Mouse (Mus musculus): Measurements from ENCODE around the gene Lce1f. TPM values are rescaled to one million over a fixed set of nuclear protein-coding genes. Genes with fewer than 3 reads are reported as not detected.

Gene Lce1f
- polyA plus RNA-seq, 1 experiment from 2014 or later: 468 TPM

DNA sequence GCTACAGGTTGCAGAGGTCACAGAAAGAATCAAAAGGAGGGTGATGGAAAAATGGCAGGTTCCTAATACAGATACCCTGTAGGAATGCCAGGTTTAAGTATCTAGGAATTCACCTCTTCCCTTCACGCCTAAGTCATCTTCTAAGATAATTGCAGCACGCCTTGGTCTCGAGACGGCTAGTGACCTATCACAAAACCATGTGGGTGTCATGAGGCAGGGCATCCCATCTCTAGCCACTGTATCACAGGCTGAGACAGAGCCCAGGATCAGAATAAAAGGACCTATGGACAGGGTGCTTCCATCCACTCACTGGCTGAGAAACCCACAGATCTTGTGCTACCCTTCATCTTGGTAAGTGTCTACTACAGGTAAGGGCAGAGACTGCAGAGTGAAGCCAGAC lies 41.2 kb downstream of the Lce1f start, which contains the start of gene Lce1c:
Lce1c (plus strand) TSS at position 301 of the 400 bp plus-strand sequence.
- Histone ChIP-seq H3K4me2 (replicated peaks; ENCODE audit: low read depth) (no peak within 1 kb of the TSS), H3K27me3 (ENCODE audit: control insufficient read depth, insufficient read depth, low read length) (no peaks in the 10 kb centered on the region), H3K9me3 (ENCODE audit: control insufficient read depth, low read length) (no peaks in the 10 kb centered on the region), H3K4me1 (replicated peaks; ENCODE audit: control insufficient read depth, insufficient read depth) (no peaks in the 10 kb centered on the region), H3K9ac (ENCODE audit: low read length) (no peak within 1 kb of the TSS), H3K27ac (replicated peaks) (no peak within 1 kb of the TSS), H3K4me3 (ENCODE audit: low read depth, low read length) (no peak within 1 kb of the TSS), H3K36me3 (ENCODE audit: control insufficient read depth, insufficient read depth, low read length) (no peaks in the 10 kb centered on the region)
- ATAC-seq (ENCODE audit: low FRiP score, low TSS enrichment) (no peak), DNase-seq (ENCODE audit: low spot score) (no peak)
- WGBS: 91% methylated on average over 4 of the region's 4 CpGs
- TF ChIP-seq EP300 (optimal IDR thresholded peaks at IDR 0.05): no peak
- no peak for TF ChIP-seq CTCF (IDR thresholded peaks at IDR 0.05; ENCODE audit: low read depth)

- H3K9me3 ChIP-seq (ENCODE audit: control insufficient read depth, low read length): no peaks in the 10 kb centered on the region
- ATAC-seq (ENCODE audit: low FRiP score, low TSS enrichment): no peak
- TF ChIP-seq CTCF (IDR thresholded peaks at IDR 0.05; ENCODE audit: low read depth): no peak
- TF ChIP-seq EP300 (optimal IDR thresholded peaks at IDR 0.05): no peak
- no peak within 1 kb of the TSS for H3K4me3 ChIP-seq (ENCODE audit: low read depth, low read length)
- no peak within 1 kb of the TSS for H3K9ac ChIP-seq (ENCODE audit: low read length)
- no peak within 1 kb of the TSS for H3K27ac ChIP-seq (replicated peaks)
- no peak within 1 kb of the TSS for H3K4me2 ChIP-seq (replicated peaks; ENCODE audit: low read depth)
- no peaks in the 10 kb centered on the region for H3K36me3 ChIP-seq (ENCODE audit: control insufficient read depth, insufficient read depth, low read length)
- no peak for DNase-seq (ENCODE audit: low spot score)
- no peaks in the 10 kb centered on the region for H3K27me3 ChIP-seq (ENCODE audit: control insufficient read depth, insufficient read depth, low read length)
- no peaks in the 10 kb centered on the region for H3K4me1 ChIP-seq (replicated peaks; ENCODE audit: control insufficient read depth, insufficient read depth)
These were observed 49.9 kb downstream of the Lce1f start, which contains the start of gene Lce1a2 for GRCm38 (mm10) chr3:92670215-92670614. TSS of gene Lce1a2 (minus strand) at chr3:92670315.

Other genes starting within 250 kb of the Lce1f start
- 1,567 and 1,571 TPM in 2 replicates for gene Sprr1a, start 234.5 kb downstream of the Lce1f start, polyA plus RNA-seq (2015; fragmentation: Nextera tagmentation; extraction: Ambion mirVana)
- 1.3 and 1.5 TPM in 2 replicates for gene Sprr4, start 219.9 kb downstream of the Lce1f start, polyA plus RNA-seq (2015; fragmentation: Nextera tagmentation; extraction: Ambion mirVana)
- gene 2310046K23Rik, start 185.8 kb downstream of the Lce1f start, polyA plus RNA-seq (2015; fragmentation: Nextera tagmentation; extraction: Ambion mirVana): not detected in 2 replicates
- 16.6 and 21.1 TPM in 2 replicates for gene Ivl, start 146.6 kb downstream of the Lce1f start, polyA plus RNA-seq (2015; fragmentation: Nextera tagmentation; extraction: Ambion mirVana)
- gene Smcp, start 131.4 kb downstream of the Lce1f start, polyA plus RNA-seq (2015; fragmentation: Nextera tagmentation; extraction: Ambion mirVana): not detected in 2 replicates
- gene 2210017I01Rik, start 112.9 kb downstream of the Lce1f start, polyA plus RNA-seq (2015; fragmentation: Nextera tagmentation; extraction: Ambion mirVana): 22.8 and 26.7 TPM in 2 replicates
- 98.3 and 102 TPM in 2 replicates for gene Lce6a, start 98.7 kb downstream of the Lce1f start, polyA plus RNA-seq (2015; fragmentation: Nextera tagmentation; extraction: Ambion mirVana)
- gene Lce1a1, start 72.0 kb downstream of the Lce1f start, polyA plus RNA-seq (2015; fragmentation: Nextera tagmentation; extraction: Ambion mirVana): 401 and 429 TPM in 2 replicates
- 116 and 135 TPM in 2 replicates for gene Lce1b, start 63.4 kb downstream of the Lce1f start, polyA plus RNA-seq (2015; fragmentation: Nextera tagmentation; extraction: Ambion mirVana)
- gene Lce1a2, start 50.0 kb downstream of the Lce1f start, polyA plus RNA-seq (2015; fragmentation: Nextera tagmentation; extraction: Ambion mirVana): 632 and 696 TPM in 2 replicates
- 673 and 689 TPM in 2 replicates for gene Lce1c, start 41.1 kb downstream of the Lce1f start, polyA plus RNA-seq (2015; fragmentation: Nextera tagmentation; extraction: Ambion mirVana)
- gene Lce1d, start 33.1 kb downstream of the Lce1f start, polyA plus RNA-seq (2015; fragmentation: Nextera tagmentation; extraction: Ambion mirVana): 199 and 223 TPM in 2 replicates
- gene Lce1e, start 11.3 kb downstream of the Lce1f start, polyA plus RNA-seq (2015; fragmentation: Nextera tagmentation; extraction: Ambion mirVana): 326 and 341 TPM in 2 replicates
- 11.4 and 14.1 TPM in 2 replicates for gene Gm38119, start 18.7 kb upstream of the Lce1f start, polyA plus RNA-seq (2015; fragmentation: Nextera tagmentation; extraction: Ambion mirVana)
- 307 and 309 TPM in 2 replicates for gene Lce1g, start 32.0 kb upstream of the Lce1f start, polyA plus RNA-seq (2015; fragmentation: Nextera tagmentation; extraction: Ambion mirVana)
- gene Lce1h, start 44.7 kb upstream of the Lce1f start, polyA plus RNA-seq (2015; fragmentation: Nextera tagmentation; extraction: Ambion mirVana): 249 and 251 TPM in 2 replicates
- gene Lce1i, start 58.5 kb upstream of the Lce1f start, polyA plus RNA-seq (2015; fragmentation: Nextera tagmentation; extraction: Ambion mirVana): 369 and 377 TPM in 2 replicates
- 175 and 184 TPM in 2 replicates for gene Lce1j, start 70.2 kb upstream of the Lce1f start, polyA plus RNA-seq (2015; fragmentation: Nextera tagmentation; extraction: Ambion mirVana)
- gene Lce1k, start 87.5 kb upstream of the Lce1f start, polyA plus RNA-seq (2015; fragmentation: Nextera tagmentation; extraction: Ambion mirVana): 86.3 and 98.5 TPM in 2 replicates
- gene Kprp, start 106.9 kb upstream of the Lce1f start, polyA plus RNA-seq (2015; fragmentation: Nextera tagmentation; extraction: Ambion mirVana): 108 and 133 TPM in 2 replicates
- 247 and 250 TPM in 2 replicates for gene Lce1l, start 130.9 kb upstream of the Lce1f start, polyA plus RNA-seq (2015; fragmentation: Nextera tagmentation; extraction: Ambion mirVana)
- 30.7 and 33.6 TPM in 2 replicates for gene 2310050C09Rik, start 149.9 kb upstream of the Lce1f start, polyA plus RNA-seq (2015; fragmentation: Nextera tagmentation; extraction: Ambion mirVana)
- gene Lce3a, start 205.9 kb upstream of the Lce1f start, polyA plus RNA-seq (2015; fragmentation: Nextera tagmentation; extraction: Ambion mirVana): 1,230 and 1,305 TPM in 2 replicates
- 847 and 849 TPM in 2 replicates for gene Lce3b, start 212.6 kb upstream of the Lce1f start, polyA plus RNA-seq (2015; fragmentation: Nextera tagmentation; extraction: Ambion mirVana)
- 1,477 and 1,491 TPM in 2 replicates for gene Lce3c, start 224.1 kb upstream of the Lce1f start, polyA plus RNA-seq (2015; fragmentation: Nextera tagmentation; extraction: Ambion mirVana)
- gene Lce3d, start 237.0 kb upstream of the Lce1f start, polyA plus RNA-seq (2015; fragmentation: Nextera tagmentation; extraction: Ambion mirVana): 246 and 293 TPM in 2 replicates
- 1,443 and 1,461 TPM in 2 replicates for gene Lce3e, start 246.7 kb upstream of the Lce1f start, polyA plus RNA-seq (2015; fragmentation: Nextera tagmentation; extraction: Ambion mirVana)

Data from stomach, postnatal 0 days (tissue).